Mouse (Mus musculus): Measurements from ENCODE around the gene Zfr. TPM values are rescaled to one million over a fixed set of nuclear protein-coding genes. Genes with fewer than 3 reads are reported as not detected.
"Not testable (repeated sequence)": the region's sequence is repeated elsewhere in the genome, so short reads cannot be mapped to it uniquely, and the experiment has no call there.

The Zfr gene
- polyA plus RNA-seq, 1 experiment = 35.9 TPM

GRCm38 (mm10) chr15:12118432-12119128 lies 949 bp downstream of the Zfr start:
- TF ChIP-seq POLR2A (IDR thresholded peaks at IDR 0.05; ENCODE audit: insufficient read length, low read depth) = peak; percentile 33
- no peak for TF ChIP-seq MAX (IDR thresholded peaks at IDR 0.05; ENCODE audit: low read depth)
- TF ChIP-seq POLR2AphosphoS2 (IDR thresholded peaks at IDR 0.05; ENCODE audit: insufficient read length, low read depth) = no peak
- no peak for TF ChIP-seq TCF3 (IDR thresholded peaks at IDR 0.05; ENCODE audit: insufficient read length, low read depth)
- TF ChIP-seq REST (IDR thresholded peaks at IDR 0.05; ENCODE audit: insufficient read depth, insufficient read length) = no peak
- TF ChIP-seq MYOG (IDR thresholded peaks at IDR 0.05; ENCODE audit: control insufficient read depth in 1 of 3, insufficient read depth in 1 of 3, insufficient read length in 2 of 3, low read depth in 2 of 3) = no peak
- no peak for TF ChIP-seq CEBPB (IDR thresholded peaks at IDR 0.05; ENCODE audit: insufficient read depth, poor library complexity, severe bottlenecking)
- TF ChIP-seq USF1 (IDR thresholded peaks at IDR 0.05; ENCODE audit: low read depth) = no peak
- no peak for TF ChIP-seq TCF12 (IDR thresholded peaks at IDR 0.05; ENCODE audit: insufficient read depth, poor library complexity, severe bottlenecking)
- TF ChIP-seq MYOD1 (IDR thresholded peaks at IDR 0.05; ENCODE audit: control insufficient read depth in 1 of 3, insufficient read length in 2 of 3, low read depth in 2 of 3) = peak in 1 of 3 experiments; percentile 2
- TF ChIP-seq SRF (IDR thresholded peaks at IDR 0.05; ENCODE audit: control insufficient read depth, insufficient read length, low read depth) = no peak
- TF ChIP-seq E2F4 (IDR thresholded peaks at IDR 0.05; ENCODE audit: insufficient read depth) = no peak

GRCm38 (mm10) chr15:12119129-12119466 lies 1.5 kb downstream of the Zfr start:
- Histone ChIP-seq H3K36me3 (ENCODE audit: control insufficient read depth, insufficient read depth) (peaks cover 11% of the 10 kb centered on the region), H3K4me2 (ENCODE audit: low read depth) (peak overlapping the region; percentile 63), H3K79me2 (ENCODE audit: control insufficient read depth, insufficient read depth) (peaks cover 59% of the 10 kb centered on the region), H3K4me3 (peak overlapping the region; percentile 46), H3K27me3 (ENCODE audit: control insufficient read depth, insufficient read depth, insufficient read length) (no peaks in the 10 kb centered on the region), H3ac (ENCODE audit: control insufficient read depth, insufficient read length) (peak overlapping the region; percentile 76)
- TF ChIP-seq SRF (IDR thresholded peaks at IDR 0.05; ENCODE audit: control insufficient read depth, insufficient read length, low read depth) (no peak), POLR2A (IDR thresholded peaks at IDR 0.05; ENCODE audit: insufficient read length, low read depth) (no peak), TCF12 (IDR thresholded peaks at IDR 0.05; ENCODE audit: insufficient read depth, poor library complexity, severe bottlenecking) (no peak), USF1 (IDR thresholded peaks at IDR 0.05; ENCODE audit: low read depth) (no peak), TCF3 (IDR thresholded peaks at IDR 0.05; ENCODE audit: insufficient read length, low read depth) (no peak), MYOD1 (IDR thresholded peaks at IDR 0.05; ENCODE audit: control insufficient read depth in 1 of 3, insufficient read length in 2 of 3, low read depth in 2 of 3) (no peak), REST (IDR thresholded peaks at IDR 0.05; ENCODE audit: insufficient read depth, insufficient read length) (no peak), E2F4 (IDR thresholded peaks at IDR 0.05; ENCODE audit: insufficient read depth) (no peak), MYOG (IDR thresholded peaks at IDR 0.05; ENCODE audit: control insufficient read depth in 1 of 3, insufficient read depth in 1 of 3, insufficient read length in 2 of 3, low read depth in 2 of 3) (no peak), POLR2AphosphoS2 (IDR thresholded peaks at IDR 0.05; ENCODE audit: insufficient read length, low read depth) (no peak), MAX (IDR thresholded peaks at IDR 0.05; ENCODE audit: low read depth) (no peak), CEBPB (IDR thresholded peaks at IDR 0.05; ENCODE audit: insufficient read depth, poor library complexity, severe bottlenecking) (no peak)

More at GRCm38 (mm10) chr15:12118432-12119128, 949 bp downstream of the Zfr start:
- Histone ChIP-seq H3K36me3 (ENCODE audit: control insufficient read depth, insufficient read depth) (peaks cover 11% of the 10 kb centered on the region), H3K4me2 (ENCODE audit: low read depth) (peak overlapping the region; percentile 63), H3ac (ENCODE audit: control insufficient read depth, insufficient read length) (peak overlapping the region; percentile 76), H3K27me3 (ENCODE audit: control insufficient read depth, insufficient read depth, insufficient read length) (no peaks in the 10 kb centered on the region), H3K4me3 (peak overlapping the region; percentile 46), H3K79me2 (ENCODE audit: control insufficient read depth, insufficient read depth) (peaks cover 54% of the 10 kb centered on the region)

GRCm38 (mm10) chr15:12124913-12125312 lies 7.3 kb downstream of the Zfr start:
- no peak for TF ChIP-seq E2F4 (IDR thresholded peaks at IDR 0.05; ENCODE audit: insufficient read depth)
- Histone ChIP-seq H3K36me3 (ENCODE audit: control insufficient read depth, insufficient read depth) (peaks cover 11% of the 10 kb centered on the region), H3ac (ENCODE audit: control insufficient read depth, insufficient read length) (no peak overlapping the region), H3K27me3 (ENCODE audit: control insufficient read depth, insufficient read depth, insufficient read length) (no peaks in the 10 kb centered on the region), H3K79me2 (ENCODE audit: control insufficient read depth, insufficient read depth) (peaks cover 100% of the 10 kb centered on the region), H3K4me3 (no peak overlapping the region), H3K4me2 (ENCODE audit: low read depth) (no peak overlapping the region)

GRCm38 (mm10) chr15:12130871-12131270 lies 13.2 kb downstream of the Zfr start:
- peaks cover 100% of the 10 kb centered on the region for H3K79me2 ChIP-seq (ENCODE audit: control insufficient read depth, insufficient read depth)
- H3K27me3 ChIP-seq (ENCODE audit: control insufficient read depth, insufficient read depth, insufficient read length); H3ac ChIP-seq (ENCODE audit: control insufficient read depth, insufficient read length); H3K4me3 ChIP-seq; H3K4me2 ChIP-seq (ENCODE audit: low read depth); H3K36me3 ChIP-seq (ENCODE audit: control insufficient read depth, insufficient read depth): not testable (repeated sequence)

- TF ChIP-seq TCF3 (IDR thresholded peaks at IDR 0.05; ENCODE audit: insufficient read length, low read depth) (no peak), MAX (IDR thresholded peaks at IDR 0.05; ENCODE audit: low read depth) (no peak)
- peaks cover 22% of the 10 kb centered on the region for H3K36me3 ChIP-seq (ENCODE audit: control insufficient read depth, insufficient read depth)
- H3K4me2 ChIP-seq (ENCODE audit: low read depth) = no peak overlapping the region
- H3K4me3 ChIP-seq = no peak overlapping the region
- peaks cover 96% of the 10 kb centered on the region for H3K79me2 ChIP-seq (ENCODE audit: control insufficient read depth, insufficient read depth)
- no peaks in the 10 kb centered on the region for H3K27me3 ChIP-seq (ENCODE audit: control insufficient read depth, insufficient read depth, insufficient read length)
- H3ac ChIP-seq (ENCODE audit: control insufficient read depth, insufficient read length) = no peak overlapping the region
Observed at GRCm38 (mm10) chr15:12134546-12134945, 16.9 kb downstream of the Zfr start.
